Mouse (Mus musculus) gastrocnemius, postnatal 4 days (tissue): ENCODE data around the gene Galnt6. TPM values are rescaled to one million over a fixed set of nuclear protein-coding genes. Genes with fewer than 3 reads are reported as not detected.

Source experiments
- DNase-seq, 2 experiments: peaks; one replicate each; pipeline ENCODE4 v3.0.0; 2021 to 2022; ENCODE audit warnings: low spot score in 2 of 2, mixed read lengths in 2 of 2
- total RNA-seq, 2 experiments: library from RNA; stranded (reverse); gene quantifications; 2 replicates each; pipeline ENCODE4 v1.2.3; 2021

Galnt6 gene
- total RNA-seq, 2 experiments from 2014 or later, result 0.80 to 0.96 TPM

GRCm38 (mm10) chr15:100722564-100722963 is 6.6 kb downstream of the Galnt6 start:
- DNase-seq, result no peak

GRCm38 (mm10) chr15:100722026-100722425 is 7.2 kb downstream of the Galnt6 start:
- DNase-seq, result no peak

GRCm38 (mm10) chr15:100721445-100721844 is 7.7 kb downstream of the Galnt6 start:
- no peak for DNase-seq

- DNase-seq, result no peak
These were observed 9.1 kb downstream of the Galnt6 start for GRCm38 (mm10) chr15:100720066-100720465.

GRCm38 (mm10) chr15:100719217-100719616 is 10.0 kb downstream of the Galnt6 start:
- DNase-seq, result no peak

- no peak for DNase-seq
These were observed 10.6 kb downstream of the Galnt6 start for GRCm38 (mm10) chr15:100718572-100718971.

GRCm38 (mm10) chr15:100717933-100718332 is 11.2 kb downstream of the Galnt6 start:
- DNase-seq, result no peak

GRCm38 (mm10) chr15:100715399-100715993 is 13.7 kb downstream of the Galnt6 start:
- DNase-seq, result no peak

- no peak for DNase-seq
These were observed 14.7 kb downstream of the Galnt6 start for GRCm38 (mm10) chr15:100714470-100714869.

GRCm38 (mm10) chr15:100710838-100711237 is 18.3 kb downstream of the Galnt6 start:
- no peak for DNase-seq

GRCm38 (mm10) chr15:100708433-100709078 is 20.6 kb downstream of the Galnt6 start:
- DNase-seq, result no peak

GRCm38 (mm10) chr15:100706226-100706625 is 22.9 kb downstream of the Galnt6 start:
- DNase-seq, result no peak

- no peak for DNase-seq
These were observed 23.8 kb downstream of the Galnt6 start for GRCm38 (mm10) chr15:100705376-100705775.

- no peak for DNase-seq
These were observed 25.3 kb downstream of the Galnt6 start for GRCm38 (mm10) chr15:100703913-100704312.

- DNase-seq, result no peak
These were observed 27.3 kb downstream of the Galnt6 start for GRCm38 (mm10) chr15:100701856-100702255.

- DNase-seq, result no peak
These were observed 28.1 kb downstream of the Galnt6 start for GRCm38 (mm10) chr15:100701108-100701507.

- no peak for DNase-seq
These were observed 28.8 kb downstream of the Galnt6 start for GRCm38 (mm10) chr15:100700424-100700823.

GRCm38 (mm10) chr15:100699386-100699785 is 29.8 kb downstream of the Galnt6 start:
- no peak for DNase-seq

GRCm38 (mm10) chr15:100698078-100698477 is 31.1 kb downstream of the Galnt6 start:
- DNase-seq, result no peak

- no peak for DNase-seq
These were observed 34.8 kb downstream of the Galnt6 start for GRCm38 (mm10) chr15:100694406-100694805.

- DNase-seq, result no peak
These were observed 37.2 kb downstream of the Galnt6 start for GRCm38 (mm10) chr15:100691990-100692389.

- no peak for DNase-seq
These were observed 41.7 kb downstream of the Galnt6 start, which contains the start of gene Cela1 for GRCm38 (mm10) chr15:100687430-100687971. Gene Cela1 (minus strand): TSS chr15:100687921.

- no peak for DNase-seq
These were observed 42.2 kb downstream of the Galnt6 start for GRCm38 (mm10) chr15:100686989-100687388.
